Mouse (Mus musculus): ENCODE data around the gene Nat10.

GRCm38 (mm10) chr2:103747891-103748290 is 13.2 kb downstream of the Nat10 start:
- TF ChIP-seq EP300 (IDR thresholded peaks at IDR 0.05) (no peak), CTCF (IDR thresholded peaks at IDR 0.05) (no peak)

Data from lung, postnatal 0 days (tissue).